Comparison of ENCODE assay signal across 9 mouse cellular contexts in genomic region chr9:50800985-50801384, GRCm38 (mm10). TPM values are rescaled to one million over a fixed set of nuclear protein-coding genes. Genes with fewer than 3 reads are reported as not detected.
DNase-seq lines count a peak whose midpoint lies in the region; ATAC-seq lines count a peak whose summit lies in the region.
"Had no signal": no experiment of that assay in that cellular context is flagged by ENCODE, and none has a peak within 500 bp of the region (broad histone marks: within the 10 kb centered on the region; RNA-seq: fewer than 3 reads in every experiment).

No protein-coding gene starts in this region.

- no peaks in the 10 kb centered on the region for H3K27me3 ChIP-seq in midbrain, embryonic 10.5 days (ENCODE audit: low read depth, poor library complexity, severe bottlenecking)
- H3K27me3 ChIP-seq: heart, embryonic 13.5 days had no signal

- H3K4me3 ChIP-seq in midbrain, embryonic 10.5 days: no peak overlapping the region
- H3K4me3 ChIP-seq: heart, embryonic 13.5 days had no signal

- no peaks in the 10 kb centered on the region for H3K9me3 ChIP-seq in midbrain, embryonic 10.5 days (replicated peaks)
- H3K9me3 ChIP-seq: heart, embryonic 13.5 days had no signal

- 58% methylated on average over 2 of the region's 2 CpGs for WGBS in midbrain, embryonic 10.5 days

- no peak overlapping the region for H3K27ac ChIP-seq in midbrain, embryonic 10.5 days (replicated peaks)
- H3K27ac ChIP-seq: heart, embryonic 13.5 days had no signal

- H3K36me3 ChIP-seq in midbrain, embryonic 10.5 days: peaks cover 62% of the 10 kb centered on the region

- peak; percentile 32 for DNase-seq in layer of hippocampus, adult 11-12 months (ENCODE audit: low spot score)
- DNase-seq in layer of hippocampus, adult 8-10 months (ENCODE audit: low spot score in 2 of 2): no peak
- peak; percentile 57 for DNase-seq in MN1 (ENCODE audit: low spot score)
- DNase-seq in cerebellum, postnatal 14 days: peak; percentile 59 to 63
- DNase-seq in lung, adult 18-20 months: peak; percentile 26 to 57
- peak; percentile 10 for DNase-seq in telencephalon, adult 2 months (ENCODE audit: low read depth, low spot score)
- no peak for DNase-seq in midbrain, embryonic 10.5 days (ENCODE audit: low spot score)

- no peaks in the 10 kb centered on the region for H3K4me1 ChIP-seq in midbrain, embryonic 10.5 days
- H3K4me1 ChIP-seq: heart, embryonic 13.5 days had no signal

- peak; percentile 67 for ATAC-seq in inflammation-experienced regulatory T-cells, adult 6 months

RNA-seq across cellular contexts. Expression of gene 1110032A03Rik, which starts 25.7 kb away (rescaled TPM):
- 10 to 100 TPM; 23.3 to 33.3 (median 29.2) TPM for total RNA-seq in layer of hippocampus, adult 8-10 months (2022)
- polyA plus RNA-seq in inflammation-experienced regulatory T-cells, adult 6 months (2017; shearing (Covaris generic)): 10 to 100 TPM in 2 of 3 experiments, 1 to 10 TPM in 1; 6.9 to 23.3 (median 16.9) TPM
- polyA plus RNA-seq in midbrain, embryonic 10.5 days (2016; fragmentation: Nextera tagmentation; extraction: Ambion mirVana): 29.6 and 30.1 TPM in 2 replicates

RNA-seq across cellular contexts. Expression of gene Alg9, which starts 26.2 kb away (rescaled TPM):
- 10 to 100 TPM; 21.2 to 34.8 (median 31.2) TPM for total RNA-seq in layer of hippocampus, adult 8-10 months (2022)
- 1 to 10 TPM; 7.2 to 9.4 (median 8.8) TPM for polyA plus RNA-seq in inflammation-experienced regulatory T-cells, adult 6 months (2017; shearing (Covaris generic))
- 37.9 and 38.1 TPM in 2 replicates for polyA plus RNA-seq in midbrain, embryonic 10.5 days (2016; fragmentation: Nextera tagmentation; extraction: Ambion mirVana)

RNA-seq across cellular contexts. Expression of gene Fdxacb1, which starts 32.9 kb away (rescaled TPM):
- total RNA-seq in layer of hippocampus, adult 8-10 months (2022): 10 to 100 TPM in 1 of 4 experiments, 1 to 10 TPM in 3; 5.4 to 10.9 (median 6.7) TPM
- polyA plus RNA-seq in inflammation-experienced regulatory T-cells, adult 6 months (2017; shearing (Covaris generic)): 10 to 100 TPM in 2 of 3 experiments, 1 to 10 TPM in 1; 9.9 to 11.1 (median 10.3) TPM
- 12.1 and 12.8 TPM in 2 replicates for polyA plus RNA-seq in midbrain, embryonic 10.5 days (2016; fragmentation: Nextera tagmentation; extraction: Ambion mirVana)

RNA-seq across cellular contexts. Expression of gene Ppp2r1b, which starts 44.1 kb away (rescaled TPM):
- 10 to 100 TPM; 17.0 to 20.1 (median 19.4) TPM for total RNA-seq in layer of hippocampus, adult 8-10 months (2022)
- 10 to 100 TPM; 57.5 to 62.8 (median 59.3) TPM for polyA plus RNA-seq in inflammation-experienced regulatory T-cells, adult 6 months (2017; shearing (Covaris generic))
- 143 and 160 TPM in 2 replicates for polyA plus RNA-seq in midbrain, embryonic 10.5 days (2016; fragmentation: Nextera tagmentation; extraction: Ambion mirVana)

RNA-seq across cellular contexts. Expression of gene Hspb2, which starts 48.8 kb away (rescaled TPM):
- total RNA-seq in layer of hippocampus, adult 8-10 months (2022): 1 to 10 TPM in 2 of 4 experiments, under 1 TPM in 1, not detected in 1; 0.91 to 2.1 (median 1.5) TPM
- not detected for polyA plus RNA-seq in inflammation-experienced regulatory T-cells, adult 6 months (2017; shearing (Covaris generic))
- polyA plus RNA-seq in midbrain, embryonic 10.5 days (2016; fragmentation: Nextera tagmentation; extraction: Ambion mirVana): 0.33 and 0.60 TPM in 2 replicates

Comparison
In these comparisons a context has a peak if more than half of its experiments do, and no peak if none do; other contexts are left out.
1. DNase-seq: peak in layer of hippocampus, adult 11-12 months (single experiment), MN1 (single experiment), cerebellum, postnatal 14 days (2 of 2), lung, adult 18-20 months (2 of 2) and telencephalon, adult 2 months (single experiment); none in layer of hippocampus, adult 8-10 months (0 of 2) and midbrain, embryonic 10.5 days (single experiment).